Mouse (Mus musculus) cerebellum, postnatal 14 days (tissue): Measurements from ENCODE around the gene Plcb1.

Experiments used
- DNase-seq, 2 experiments: peaks; one replicate each; pipeline ENCODE4 v3.0.0; 2021; ENCODE audit warnings: mixed read lengths in 2 of 2

The Plcb1 gene

DNA sequence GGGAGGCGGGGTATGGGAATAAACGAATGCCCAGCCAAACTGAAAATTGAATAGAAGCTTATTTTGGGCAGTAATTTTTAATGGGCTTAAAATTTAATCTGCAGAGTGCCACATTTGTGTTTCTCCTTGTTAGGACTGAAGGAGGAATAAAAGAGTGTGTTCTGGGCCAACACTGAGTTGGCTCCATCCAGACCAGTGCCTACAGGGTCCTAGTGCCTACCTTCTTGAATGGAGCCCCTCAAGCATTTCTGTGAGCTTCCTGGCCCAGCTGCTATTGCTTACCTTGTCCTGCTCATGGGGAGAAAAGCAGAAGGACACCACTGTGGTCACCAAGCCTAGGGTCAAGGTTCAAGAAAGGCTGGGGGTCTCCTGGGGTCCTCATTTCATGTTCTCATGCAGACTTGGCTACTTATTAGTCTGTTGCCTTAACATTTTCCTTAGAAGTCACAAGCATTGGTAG, 128.3 kb downstream of the Plcb1 start:
- DNase-seq, result no peak

- no peak for DNase-seq
These were observed 129.2 kb downstream of the Plcb1 start for GRCm38 (mm10) chr2:134915035-134915434.

DNA sequence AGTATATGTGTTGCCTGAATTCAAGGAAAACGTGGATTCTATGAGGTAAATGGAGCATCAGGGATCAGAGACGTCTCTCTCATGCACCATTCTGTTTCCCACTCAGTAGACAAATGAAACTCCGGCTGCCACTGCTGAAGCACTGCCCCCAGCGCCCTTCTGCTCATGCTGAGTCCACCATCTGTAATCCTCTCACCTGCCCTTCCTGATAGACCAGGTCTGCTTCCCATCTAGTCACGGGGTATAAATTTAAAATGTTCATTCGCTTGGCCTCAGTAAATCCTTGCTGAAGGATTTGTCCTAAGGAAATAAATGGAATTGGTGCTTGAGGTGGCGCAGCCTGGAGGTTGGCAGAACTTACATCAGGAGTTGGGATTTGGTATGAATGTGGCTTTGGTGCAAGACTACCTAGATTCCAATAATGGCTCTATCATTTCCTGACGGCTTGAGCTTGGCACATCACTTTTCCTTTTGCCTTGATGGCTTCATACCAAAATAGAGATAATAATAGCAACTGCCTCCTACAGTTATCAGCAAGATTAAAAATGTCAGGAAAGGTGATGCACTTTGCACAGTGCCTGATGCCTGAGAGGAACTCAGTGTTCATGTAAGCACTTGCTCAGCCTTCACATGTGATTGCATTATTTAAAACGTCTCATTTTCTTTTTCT, 134.9 kb downstream of the Plcb1 start:
- DNase-seq, result peak; percentile 88 to 92

GRCm38 (mm10) chr2:134922636-134923375, 136.9 kb downstream of the Plcb1 start:
- no peak for DNase-seq

GRCm38 (mm10) chr2:134924143-134924655, 138.3 kb downstream of the Plcb1 start:
- DNase-seq, result no peak

- DNase-seq, result no peak
These were observed 140.4 kb downstream of the Plcb1 start for GRCm38 (mm10) chr2:134926266-134926665.

DNA sequence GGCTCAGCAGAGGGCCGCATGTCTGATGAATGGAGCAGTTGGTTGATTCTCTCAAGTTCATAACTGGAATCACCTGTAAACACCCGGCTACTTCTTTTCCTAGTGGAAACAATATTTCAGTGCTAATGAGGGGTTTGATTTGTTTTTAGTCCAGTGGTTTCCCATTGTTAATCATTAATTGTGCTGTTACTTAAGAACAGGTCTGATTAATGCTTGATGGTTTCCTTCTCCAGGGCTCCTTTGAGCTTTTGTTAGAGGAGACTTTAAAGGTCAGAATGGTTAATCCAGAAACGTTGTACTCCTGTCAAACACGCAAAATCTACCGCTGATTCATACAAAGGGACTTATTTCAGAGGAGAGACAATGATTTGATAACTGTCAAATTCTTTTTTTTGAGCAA, 141.2 kb downstream of the Plcb1 start:
- DNase-seq, result no peak

- DNase-seq, result no peak
These were observed 143.6 kb downstream of the Plcb1 start for GRCm38 (mm10) chr2:134929452-134929851.

DNA sequence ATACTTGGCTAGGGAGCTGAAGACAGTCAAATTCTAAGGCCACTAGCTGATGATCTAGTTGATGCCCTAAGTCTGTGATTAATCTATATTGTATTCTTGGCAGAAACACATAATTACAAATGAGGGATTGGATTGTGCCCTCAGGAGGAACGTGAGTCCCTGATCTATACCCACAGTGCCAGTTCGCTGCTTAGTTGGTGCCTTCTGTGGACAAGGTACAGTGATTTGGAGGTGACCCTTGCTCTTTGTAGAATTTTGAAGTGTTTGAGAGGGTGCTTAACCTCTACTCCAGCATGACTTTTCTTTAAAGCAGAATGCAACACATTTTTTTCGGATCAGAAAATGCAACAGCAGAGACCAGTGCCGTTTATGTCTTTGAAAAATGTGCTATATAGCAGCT, 145.1 kb downstream of the Plcb1 start:
- no peak for DNase-seq

DNA sequence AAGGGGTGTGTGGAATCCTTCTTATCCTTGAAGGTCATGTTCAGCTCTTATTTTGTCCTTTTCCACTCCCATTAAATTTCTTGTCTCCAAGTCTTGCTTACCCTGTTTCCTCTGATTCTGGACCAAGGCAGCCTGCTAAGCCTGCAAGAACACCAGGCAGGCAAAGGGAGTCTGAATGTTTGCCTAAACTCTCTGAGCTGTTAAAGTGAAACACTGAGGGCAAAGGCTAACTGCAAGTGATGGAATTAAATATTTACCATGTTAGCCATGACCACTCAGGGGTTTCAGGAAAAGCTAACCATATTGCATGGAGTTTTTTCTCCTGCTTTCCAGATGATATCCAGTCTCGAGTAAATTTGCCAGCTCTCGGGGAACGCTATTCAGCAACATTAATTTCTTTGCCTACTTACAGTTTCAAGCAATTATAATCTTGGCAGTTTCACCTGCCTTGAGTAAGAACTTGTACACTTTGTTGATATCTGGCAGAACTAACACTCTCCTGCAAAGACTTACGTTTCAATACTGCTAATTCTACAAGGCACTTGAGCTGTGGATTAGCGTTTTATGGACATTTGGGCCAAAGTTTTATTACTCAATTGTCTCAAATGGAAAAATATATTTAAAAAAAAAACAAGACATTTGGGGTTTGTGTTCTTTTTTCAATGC, 146.0 kb downstream of the Plcb1 start:
- DNase-seq, result no peak

DNA sequence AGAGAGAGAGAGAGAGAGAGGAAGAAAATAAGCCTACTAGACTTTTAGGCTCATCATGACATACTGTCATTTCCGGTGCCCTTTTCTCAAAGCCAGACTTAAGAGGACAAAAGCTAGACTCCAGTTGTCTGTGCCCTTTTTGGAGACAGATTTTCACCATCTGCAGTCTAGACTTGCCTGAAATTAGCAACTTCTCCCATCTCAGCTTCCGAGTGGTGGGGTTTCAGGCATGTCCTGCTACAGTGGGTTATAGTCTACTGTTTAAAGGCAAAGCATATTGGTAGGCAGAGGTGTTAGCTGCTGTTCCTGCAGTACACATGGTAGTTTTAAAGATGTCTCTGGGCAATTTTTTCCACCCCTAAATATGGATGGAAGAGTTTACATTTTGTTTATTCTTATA, 149.6 kb downstream of the Plcb1 start:
- DNase-seq, result no peak

DNA sequence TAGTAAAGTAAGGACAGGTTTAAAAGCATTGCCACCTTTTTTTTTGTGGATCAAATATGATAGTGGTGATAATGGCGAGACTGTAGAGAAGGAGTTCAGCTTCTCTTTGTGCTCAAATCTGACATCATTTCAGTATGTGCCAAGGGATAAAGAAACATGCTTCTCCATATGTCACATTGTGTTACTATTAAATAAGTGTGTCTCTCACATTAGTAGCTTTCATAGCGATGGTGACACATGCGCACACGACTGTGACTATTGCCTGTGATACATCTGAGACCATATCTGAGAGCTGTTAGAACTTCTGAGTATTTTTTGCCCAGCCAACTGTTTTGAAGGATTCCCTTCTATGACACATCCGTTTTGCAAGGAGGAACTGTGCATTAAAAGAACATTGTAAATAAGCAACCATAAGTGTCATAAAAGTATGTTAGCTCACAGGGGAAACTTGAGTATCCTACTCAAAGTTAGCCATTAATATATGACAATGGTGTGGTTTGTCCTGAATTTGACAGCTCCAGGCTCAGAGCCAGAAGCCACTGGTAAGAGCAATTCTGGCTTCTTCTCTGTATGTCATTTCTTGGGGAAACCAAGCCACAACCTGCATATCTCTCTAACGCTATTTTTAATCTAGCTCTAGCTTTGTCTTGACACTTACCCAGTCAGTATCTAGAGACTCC, 150.2 kb downstream of the Plcb1 start:
- DNase-seq, result no peak

DNA sequence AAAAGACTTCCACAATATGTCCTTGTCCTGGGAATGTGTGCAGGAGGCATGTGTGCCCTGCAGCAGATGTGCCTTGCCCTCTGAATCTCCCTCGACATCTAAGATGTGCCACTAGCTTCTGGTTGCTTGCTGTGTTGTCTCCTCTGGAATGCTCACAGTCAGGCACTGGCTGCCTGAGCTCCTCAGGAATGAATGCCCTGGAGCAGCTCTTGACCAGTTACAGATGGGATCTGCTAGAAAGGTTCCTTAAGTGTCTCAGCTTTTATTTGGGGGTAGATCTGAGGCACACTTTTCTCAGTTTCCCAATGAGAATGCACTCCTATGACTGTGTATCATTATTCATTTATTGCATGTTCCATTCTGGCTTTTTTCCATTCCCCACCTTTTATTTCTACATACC, 151.8 kb downstream of the Plcb1 start:
- no peak for DNase-seq

DNA sequence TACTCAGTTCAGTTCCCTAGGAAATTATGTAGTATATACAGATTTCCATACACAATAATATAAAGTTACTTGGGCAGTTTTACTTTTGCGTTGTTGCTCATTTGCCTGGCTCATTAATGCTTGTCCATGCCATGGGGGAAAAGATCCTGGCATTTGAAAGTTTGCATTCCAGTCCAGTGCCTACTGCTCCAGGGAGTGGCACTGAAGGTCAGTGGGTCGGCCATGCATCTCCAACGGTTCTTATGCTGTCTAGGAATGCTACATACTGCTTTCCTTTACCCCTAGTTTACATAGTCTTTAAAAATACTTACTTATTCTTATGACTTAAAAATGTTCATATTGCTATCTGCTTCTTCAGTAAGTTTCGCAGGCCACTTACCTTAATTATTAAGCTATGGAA, 156.2 kb downstream of the Plcb1 start:
- DNase-seq, result no peak

GRCm38 (mm10) chr2:134942919-134943318, 157.1 kb downstream of the Plcb1 start:
- no peak for DNase-seq

- DNase-seq, result no peak
These were observed 160.5 kb downstream of the Plcb1 start for GRCm38 (mm10) chr2:134946331-134946730.

DNA sequence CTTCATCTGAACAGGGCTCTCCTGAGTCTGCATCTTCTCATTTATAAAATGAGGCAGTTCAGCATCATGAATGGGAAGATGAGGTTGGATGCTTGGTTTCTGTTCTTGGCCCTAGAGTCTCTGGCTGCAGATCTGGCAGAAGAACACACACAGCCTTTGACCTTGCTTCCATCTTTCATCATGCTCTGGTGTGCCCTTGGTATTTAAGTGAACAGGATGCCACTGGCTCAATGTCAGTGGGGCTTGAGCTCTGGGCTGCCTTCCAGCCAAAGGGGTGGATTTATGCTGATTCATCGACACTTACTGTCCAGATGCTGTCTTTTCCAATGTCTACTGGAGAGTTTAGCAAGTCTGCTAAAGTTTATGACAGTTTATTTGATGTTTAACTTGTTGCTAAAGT, 161.0 kb downstream of the Plcb1 start:
- no peak for DNase-seq

DNA sequence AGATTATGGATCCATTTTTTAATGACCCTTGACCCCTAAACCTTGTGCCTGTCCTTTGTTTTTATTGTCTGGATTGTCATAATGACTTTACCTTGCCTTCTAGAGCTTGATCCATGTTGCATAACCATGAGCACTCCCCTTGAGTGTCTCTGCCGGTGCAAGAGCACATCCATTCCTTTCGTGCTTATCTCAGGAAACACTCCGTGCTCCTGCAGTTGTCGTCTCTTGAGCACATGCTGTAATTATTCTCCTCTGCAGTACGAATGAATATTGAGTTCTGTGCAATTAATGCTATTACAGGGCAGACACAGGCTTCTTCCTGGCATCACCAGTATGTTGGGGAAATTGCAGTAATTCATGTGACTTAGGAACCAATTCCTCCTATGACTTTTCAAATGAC, 166.2 kb downstream of the Plcb1 start:
- DNase-seq, result no peak

- DNase-seq, result no peak
These were observed 170.6 kb downstream of the Plcb1 start for GRCm38 (mm10) chr2:134956436-134956835.

GRCm38 (mm10) chr2:134966131-134966530, 180.3 kb downstream of the Plcb1 start:
- no peak for DNase-seq

GRCm38 (mm10) chr2:134968380-134968779, 182.5 kb downstream of the Plcb1 start:
- no peak for DNase-seq

DNA sequence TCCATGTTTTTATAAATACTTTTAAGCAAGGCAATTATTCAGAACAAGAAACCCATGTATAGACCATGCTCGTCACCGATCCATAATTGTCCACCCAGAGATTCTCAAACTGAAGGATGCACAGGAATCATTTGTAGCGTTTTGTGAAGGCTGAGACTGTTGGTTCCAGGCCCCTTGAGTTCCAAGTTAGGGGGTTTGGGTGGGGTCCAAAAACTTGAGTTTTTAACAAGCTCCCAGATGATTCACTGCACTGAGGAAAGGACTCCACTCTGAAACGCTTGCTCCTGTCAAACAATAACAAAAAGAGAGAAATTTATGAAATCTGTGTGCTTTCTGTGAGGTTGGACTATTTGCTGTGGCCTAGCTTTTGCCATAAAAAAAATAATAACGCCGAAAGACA, 186.5 kb downstream of the Plcb1 start:
- DNase-seq, result no peak

DNA sequence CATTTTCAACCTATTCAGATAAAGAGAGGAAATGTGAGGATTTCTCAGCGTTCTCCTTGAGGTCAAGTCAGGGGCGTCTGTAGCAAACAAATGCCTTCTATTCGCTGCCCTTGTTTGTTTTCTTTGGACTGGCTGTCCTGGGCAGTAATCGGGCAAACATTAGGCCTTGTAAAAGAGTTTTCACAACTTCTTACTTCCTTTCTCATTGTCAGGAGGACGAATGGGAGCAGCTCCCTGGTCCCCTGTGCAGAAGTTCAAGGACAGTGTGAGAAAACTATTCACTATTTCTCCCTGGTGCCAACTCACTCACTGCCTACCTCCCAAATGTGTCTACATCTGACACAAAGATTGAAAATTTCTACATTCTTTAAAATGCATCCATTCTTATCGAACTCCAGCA, 188.8 kb downstream of the Plcb1 start:
- DNase-seq, result no peak
